39 mouse cellular contexts compared by ENCODE assay signal in the genomic region with DNA sequence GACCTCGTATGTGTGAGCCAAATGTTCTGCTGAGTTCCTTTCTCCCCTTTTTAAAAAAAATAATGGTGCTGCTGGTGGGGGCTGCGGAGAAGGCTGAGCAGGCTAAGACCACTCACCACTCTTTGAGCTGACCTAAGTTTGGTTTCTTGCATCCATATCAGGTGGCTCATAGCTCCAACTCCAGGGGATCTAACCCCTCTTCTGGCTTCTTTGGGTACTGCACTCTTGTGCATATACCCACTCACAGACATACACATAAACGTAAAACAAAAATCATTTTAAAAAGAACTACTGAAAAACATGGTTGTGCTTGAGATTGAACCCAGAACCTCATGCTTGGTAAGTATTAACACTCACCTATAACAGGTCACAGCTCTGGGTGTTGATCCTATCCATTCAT. TPM values are rescaled to one million over a fixed set of nuclear protein-coding genes. Genes with fewer than 3 reads are reported as not detected.
A peak's percentile ranks its signal among the peaks of the same experiment; 100 is the strongest.
DNase-seq lines count a peak whose midpoint lies in the region; ATAC-seq and TF ChIP-seq lines count a peak whose summit lies in the region.
"Had no signal": no experiment of that assay in that cellular context is flagged by ENCODE, and none has a peak within 500 bp of the region (broad histone marks: within the 10 kb centered on the region; RNA-seq: fewer than 3 reads in every experiment).

No protein-coding gene starts in this region.

- 97% methylated on average over 3 of the region's 3 CpGs for WGBS in kidney, postnatal 0 days
- 98% methylated on average over 3 of the region's 3 CpGs for WGBS in kidney, adult 2 months
- WGBS in lung, embryonic 14.5 days = 93% methylated on average over 3 of the region's 3 CpGs
- WGBS in liver, postnatal 0 days (ENCODE audit: insufficient replicate concordance) = 88% methylated on average over 3 of the region's 3 CpGs
- WGBS in kidney, embryonic 15.5 days = 97% methylated on average over 3 of the region's 3 CpGs

- no peak for ATAC-seq in kidney, postnatal 0 days (replicated peaks; ENCODE audit: low FRiP score, low read depth)
- no peak for ATAC-seq in lung, embryonic 14.5 days (ENCODE audit: insufficient read depth)
- no peak for ATAC-seq in liver, postnatal 0 days
- ATAC-seq in kidney, embryonic 15.5 days (replicated peaks; ENCODE audit: low FRiP score) = no peak
- ATAC-seq: midbrain, embryonic 13.5 days; Patski had no signal

- no peak for TF ChIP-seq RAD21 in MEL (IDR thresholded peaks at IDR 0.05; ENCODE audit: low read depth, low read length)

- H3K4me2 ChIP-seq in kidney, postnatal 0 days (ENCODE audit: low read length) = no peak overlapping the region
- H3K4me2 ChIP-seq in lung, embryonic 14.5 days = no peak overlapping the region
- H3K4me2 ChIP-seq in liver, postnatal 0 days (ENCODE audit: low read depth, low read length) = no peak overlapping the region
- no peak overlapping the region for H3K4me2 ChIP-seq in kidney, embryonic 15.5 days
- H3K4me2 ChIP-seq: forebrain, embryonic 12.5 days; heart, embryonic 12.5 days; hindbrain, embryonic 14.5 days; midbrain, embryonic 13.5 days had no signal

- H3K27me3 ChIP-seq in kidney, postnatal 0 days (ENCODE audit: insufficient read depth, low read length) = no peaks in the 10 kb centered on the region
- no peaks in the 10 kb centered on the region for H3K27me3 ChIP-seq in kidney, adult 2 months (replicated peaks; ENCODE audit: control insufficient read depth, insufficient read depth, low read length)
- no peaks in the 10 kb centered on the region for H3K27me3 ChIP-seq in lung, embryonic 14.5 days (ENCODE audit: insufficient read depth, low read length)
- no peaks in the 10 kb centered on the region for H3K27me3 ChIP-seq in MEL (ENCODE audit: control insufficient read depth in 1 of 2, insufficient read depth in 2 of 2, low read length in 2 of 2)
- H3K27me3 ChIP-seq in liver, postnatal 0 days (ENCODE audit: insufficient read depth, low read length) = no peaks in the 10 kb centered on the region
- no peaks in the 10 kb centered on the region for H3K27me3 ChIP-seq in kidney, embryonic 15.5 days
- H3K27me3 ChIP-seq: forebrain, embryonic 12.5 days; heart, embryonic 12.5 days; midbrain, embryonic 13.5 days; Patski had no signal

- no peaks in the 10 kb centered on the region for H3K4me1 ChIP-seq in kidney, postnatal 0 days (replicated peaks; ENCODE audit: insufficient read depth, low read length)
- no peaks in the 10 kb centered on the region for H3K4me1 ChIP-seq in kidney, adult 2 months (ENCODE audit: control insufficient read depth, insufficient read depth, low read length)
- H3K4me1 ChIP-seq in lung, embryonic 14.5 days (ENCODE audit: insufficient read depth) = no peaks in the 10 kb centered on the region
- H3K4me1 ChIP-seq in MEL (ENCODE audit: control insufficient read depth in 1 of 2, insufficient read depth in 2 of 2, low read length in 2 of 2) = no peaks in the 10 kb centered on the region
- no peaks in the 10 kb centered on the region for H3K4me1 ChIP-seq in liver, postnatal 0 days (ENCODE audit: insufficient read depth)
- H3K4me1 ChIP-seq in kidney, embryonic 15.5 days = no peaks in the 10 kb centered on the region
- H3K4me1 ChIP-seq: forebrain, embryonic 12.5 days; megakaryocyte, embryonic 14.5 days; midbrain, embryonic 13.5 days had no signal

- DNase-seq in kidney, postnatal 0 days (ENCODE audit: low spot score) = no peak
- DNase-seq in kidney, adult 2 months = no peak
- no peak for DNase-seq in lung, embryonic 14.5 days
- DNase-seq in lung, postnatal 10 days = no peak
- no peak for DNase-seq in MEL (ENCODE audit: low read depth, low spot score)
- no peak for DNase-seq in liver, postnatal 0 days
- DNase-seq: adrenal gland, postnatal 14 days; B cell, adult 2 months; cerebellum, adult 11-12 months; cerebellum, adult 9-11 months; gastrocnemius, postnatal 25 days; heart, adult 11 months; kidney, adult 9 months; kidney, postnatal 25 days; lung, adult 2 months; lung, postnatal 36 days; thymus, postnatal 4 days had no signal

- no peak overlapping the region for H3K4me3 ChIP-seq in kidney, postnatal 0 days (replicated peaks; ENCODE audit: low read depth, low read length)
- H3K4me3 ChIP-seq in kidney, adult 2 months (ENCODE audit: insufficient read depth, low read depth, low read length) = no peak overlapping the region
- no peak overlapping the region for H3K4me3 ChIP-seq in lung, embryonic 14.5 days (ENCODE audit: low read depth, low read length)
- no peak overlapping the region for H3K4me3 ChIP-seq in MEL (ENCODE audit: control insufficient read depth in 1 of 2, insufficient read depth in 1 of 2, low read depth in 2 of 2, low read length in 2 of 2)
- H3K4me3 ChIP-seq in liver, postnatal 0 days (ENCODE audit: low read depth, low read length) = no peak overlapping the region
- H3K4me3 ChIP-seq in kidney, embryonic 15.5 days (replicated peaks) = no peak overlapping the region
- H3K4me3 ChIP-seq: erythroblast, embryonic 14.5 days; forebrain, embryonic 12.5 days; heart, embryonic 12.5 days; megakaryocyte, embryonic 14.5 days; midbrain, embryonic 13.5 days had no signal

- no peak for TF ChIP-seq POLR2A in kidney, adult 2 months (IDR thresholded peaks at IDR 0.05; ENCODE audit: low read depth, low read length)
- TF ChIP-seq POLR2A in MEL (IDR thresholded peaks at IDR 0.05; ENCODE audit: control insufficient read depth in 1 of 2, insufficient read depth in 1 of 2, low read depth in 1 of 2, low read length in 2 of 2, poor library complexity in 1 of 2) = no peak

- no peak for TF ChIP-seq EP300 in MEL (IDR thresholded peaks at IDR 0.05; ENCODE audit: low read depth in 1 of 2, low read length in 2 of 2)
- no peak for TF ChIP-seq EP300 in liver, postnatal 0 days (IDR thresholded peaks at IDR 0.05; ENCODE audit: low read depth)

- no peaks in the 10 kb centered on the region for H3K79me2 ChIP-seq in MEL (ENCODE audit: control insufficient read depth, insufficient read depth, low read length, poor library complexity)

- H3K9me3 ChIP-seq in kidney, postnatal 0 days (replicated peaks; ENCODE audit: low read length) = no peaks in the 10 kb centered on the region
- H3K9me3 ChIP-seq in lung, embryonic 14.5 days (ENCODE audit: low read depth, low read length) = peaks cover 5% of the 10 kb centered on the region; the same call in 1 of the 2 replicates
- H3K9me3 ChIP-seq in MEL (replicated peaks; ENCODE audit: insufficient read depth, low read length) = no peaks in the 10 kb centered on the region
- H3K9me3 ChIP-seq in liver, postnatal 0 days (ENCODE audit: low read length) = peaks cover 10% of the 10 kb centered on the region
- H3K9me3 ChIP-seq in kidney, embryonic 15.5 days (replicated peaks) = peaks cover 7% of the 10 kb centered on the region; the same call in 1 of the 2 replicates
- H3K9me3 ChIP-seq: forebrain, embryonic 12.5 days had no signal

- TF ChIP-seq CTCF in kidney, postnatal 0 days (IDR thresholded peaks at IDR 0.05; ENCODE audit: low read depth) = peak; percentile 12; the same call in 1 of the 2 replicates
- no peak for TF ChIP-seq CTCF in kidney, adult 2 months (conservative IDR thresholded peaks at IDR 0.05; ENCODE audit: insufficient read depth, insufficient read length, low read depth, low read length)
- 0 out of 2 replicates have a peak, but pooled peaks have one; percentile 26 for TF ChIP-seq CTCF in lung, embryonic 14.5 days (IDR thresholded peaks at IDR 0.05; ENCODE audit: low read depth)
- peak in 2 of 3 experiments; percentile 20 to 31; a peak in 3 of 6 replicates for TF ChIP-seq CTCF in MEL (IDR thresholded peaks at IDR 0.05 in 2 of 3, conservative IDR thresholded peaks at IDR 0.05 in 1 of 3; ENCODE audit: control insufficient read depth in 1 of 3, insufficient read depth in 1 of 3, low read depth in 2 of 3, low read length in 3 of 3, poor library complexity in 1 of 3, severe bottlenecking in 1 of 3)
- peak; percentile 9; the same call in 1 of the 2 replicates for TF ChIP-seq CTCF in liver, postnatal 0 days (IDR thresholded peaks at IDR 0.05; ENCODE audit: low read depth)

- peaks cover 50% of the 10 kb centered on the region for H3K36me3 ChIP-seq in kidney, postnatal 0 days (ENCODE audit: insufficient read depth, low read length)
- peaks cover 10% of the 10 kb centered on the region for H3K36me3 ChIP-seq in kidney, adult 2 months (ENCODE audit: control insufficient read depth, insufficient read depth, low read length)
- H3K36me3 ChIP-seq in lung, embryonic 14.5 days (ENCODE audit: insufficient read depth) = peaks cover 73% of the 10 kb centered on the region
- H3K36me3 ChIP-seq in MEL (ENCODE audit: control insufficient read depth in 1 of 2, insufficient read depth in 2 of 2, low read length in 2 of 2) = peaks cover 0 to 16% of the 10 kb centered on the region in 2 experiments; a peak in 2 of 4 replicates
- peaks cover 51% of the 10 kb centered on the region for H3K36me3 ChIP-seq in liver, postnatal 0 days (replicated peaks; ENCODE audit: insufficient read depth, low read length)
- peaks cover 82% of the 10 kb centered on the region for H3K36me3 ChIP-seq in kidney, embryonic 15.5 days

- no peak overlapping the region for H3K9ac ChIP-seq in kidney, postnatal 0 days (ENCODE audit: low read depth, low read length)
- no peak overlapping the region for H3K9ac ChIP-seq in lung, embryonic 14.5 days
- H3K9ac ChIP-seq in MEL (ENCODE audit: control insufficient read depth, low read depth, low read length, poor library complexity, severe bottlenecking) = no peak overlapping the region
- H3K9ac ChIP-seq in liver, postnatal 0 days (replicated peaks) = no peak overlapping the region
- H3K9ac ChIP-seq in kidney, embryonic 15.5 days = no peak overlapping the region
- H3K9ac ChIP-seq: forebrain, embryonic 12.5 days; heart, embryonic 12.5 days; hindbrain, embryonic 14.5 days; midbrain, embryonic 13.5 days had no signal

- H3K27ac ChIP-seq in kidney, postnatal 0 days = no peak overlapping the region
- H3K27ac ChIP-seq in kidney, adult 2 months (ENCODE audit: insufficient read depth, low read depth, low read length) = no peak overlapping the region
- no peak overlapping the region for H3K27ac ChIP-seq in lung, embryonic 14.5 days (ENCODE audit: low read depth)
- no peak overlapping the region for H3K27ac ChIP-seq in MEL (ENCODE audit: control insufficient read depth, low read depth, low read length)
- H3K27ac ChIP-seq in liver, postnatal 0 days (ENCODE audit: low read depth) = peak overlapping the region; percentile 66; the same call in 1 of the 2 replicates
- no peak overlapping the region for H3K27ac ChIP-seq in kidney, embryonic 15.5 days
- H3K27ac ChIP-seq: forebrain, embryonic 12.5 days; hindbrain, embryonic 14.5 days; midbrain, embryonic 13.5 days had no signal

RNA-seq across cellular contexts. Expression of a gene that starts 7.6 kb away (rescaled TPM):
- 76.9 and 86.3 TPM in 2 replicates for polyA plus RNA-seq in kidney, postnatal 0 days (2015; fragmentation: Nextera tagmentation; extraction: Ambion mirVana)
- polyA plus RNA-seq in kidney, adult 2 months (2012; rRNA removed) = 101 and 123 TPM in 2 replicates
- 70.1 and 71.0 TPM in 2 replicates for polyA plus RNA-seq in lung, embryonic 14.5 days (2014; fragmentation: Nextera tagmentation; extraction: Ambion mirVana)
- 35.8 and 39.8 TPM in 2 replicates for total RNA-seq in MEL (2012; rRNA removed)
- 100 to 1,000 TPM in 1 of 2 experiments, not detected in 1; 115 TPM for polyA plus RNA-seq in MEL (2012; ENCODE audit: insufficient read depth in 1 of 2, insufficient read length in 2 of 2, low read depth in 1 of 2, low replicate concordance in 2 of 2, missing spikeins in 1 of 2)
- polyA plus RNA-seq in liver, postnatal 0 days (2015; fragmentation: Nextera tagmentation; extraction: Ambion mirVana) = 24.3 and 25.1 TPM in 2 replicates
- 65.1 and 69.6 TPM in 2 replicates for polyA plus RNA-seq in kidney, embryonic 15.5 days (2015; fragmentation: Nextera tagmentation; extraction: Ambion mirVana)

RNA-seq across cellular contexts. Expression of a gene that starts 19.0 kb away (rescaled TPM):
- polyA plus RNA-seq in kidney, postnatal 0 days (2015; fragmentation: Nextera tagmentation; extraction: Ambion mirVana) = 22.5 and 23.3 TPM in 2 replicates
- 36.8 and 43.6 TPM in 2 replicates for polyA plus RNA-seq in kidney, adult 2 months (2012; rRNA removed)
- 4.4 and 5.3 TPM in 2 replicates for polyA plus RNA-seq in lung, embryonic 14.5 days (2014; fragmentation: Nextera tagmentation; extraction: Ambion mirVana)
- total RNA-seq in MEL (2012; rRNA removed) = 11.9 and 13.1 TPM in 2 replicates
- 1 to 10 TPM in 1 of 2 experiments, not detected in 1; 6.9 TPM for polyA plus RNA-seq in MEL (2012; ENCODE audit: insufficient read depth in 1 of 2, insufficient read length in 2 of 2, low read depth in 1 of 2, low replicate concordance in 2 of 2, missing spikeins in 1 of 2)
- 2.7 TPM in 2 replicates for polyA plus RNA-seq in liver, postnatal 0 days (2015; fragmentation: Nextera tagmentation; extraction: Ambion mirVana)
- 13.0 and 14.0 TPM in 2 replicates for polyA plus RNA-seq in kidney, embryonic 15.5 days (2015; fragmentation: Nextera tagmentation; extraction: Ambion mirVana)
- total RNA-seq: hematopoietic stem cell, adult 5-6 weeks had no signal

RNA-seq across cellular contexts. Expression of a gene that starts 31.4 kb away (rescaled TPM):
- not detected in 2 replicates for polyA plus RNA-seq in kidney, postnatal 0 days (2015; fragmentation: Nextera tagmentation; extraction: Ambion mirVana)
- polyA plus RNA-seq in kidney, adult 2 months (2012; rRNA removed) = 0.10 TPM in 1 of 2 replicates, not detected in the other
- polyA plus RNA-seq in lung, embryonic 14.5 days (2014; fragmentation: Nextera tagmentation; extraction: Ambion mirVana) = not detected in 2 replicates
- total RNA-seq in MEL (2012; rRNA removed) = not detected in 2 replicates
- under 1 TPM in 1 of 2 experiments, not detected in 1; 0.13 TPM for polyA plus RNA-seq in MEL (2012; ENCODE audit: insufficient read depth in 1 of 2, insufficient read length in 2 of 2, low read depth in 1 of 2, low replicate concordance in 2 of 2, missing spikeins in 1 of 2)
- polyA plus RNA-seq in liver, postnatal 0 days (2015; fragmentation: Nextera tagmentation; extraction: Ambion mirVana) = not detected in 2 replicates
- not detected in 2 replicates for polyA plus RNA-seq in kidney, embryonic 15.5 days (2015; fragmentation: Nextera tagmentation; extraction: Ambion mirVana)
- total RNA-seq: adrenal gland, postnatal 14 days; common myeloid progenitor, adult 5-6 weeks; G1E; gastrocnemius, postnatal 25 days; hematopoietic stem cell, adult 5-6 weeks; layer of hippocampus, adult 18-20 months; layer of hippocampus, postnatal 14 days; left cerebral cortex, adult 8-10 months; left cerebral cortex, postnatal 36 days; monocyte, adult 5-6 weeks had no signal
- polyA plus RNA-seq: embryonic facial prominence, embryonic 14.5 days; erythroblast, embryonic 14.5 days; forebrain, embryonic 12.5 days; G1E; heart, postnatal 0 days; intestine, embryonic 14.5 days; limb, embryonic 14.5 days; lung, adult 2 months; midbrain, embryonic 13.5 days; neural tube, embryonic 14.5 days; thymus, postnatal 0 days had no signal

RNA-seq across cellular contexts. Expression of a gene that starts 44.2 kb away (rescaled TPM):
- polyA plus RNA-seq in kidney, postnatal 0 days (2015; fragmentation: Nextera tagmentation; extraction: Ambion mirVana) = 22.8 and 23.3 TPM in 2 replicates
- 22.1 and 23.4 TPM in 2 replicates for polyA plus RNA-seq in kidney, adult 2 months (2012; rRNA removed)
- 14.4 and 14.9 TPM in 2 replicates for polyA plus RNA-seq in lung, embryonic 14.5 days (2014; fragmentation: Nextera tagmentation; extraction: Ambion mirVana)
- 1.0 TPM in 1 of 2 replicates, not detected in the other for total RNA-seq in MEL (2012; rRNA removed)
- polyA plus RNA-seq in MEL (2012; ENCODE audit: insufficient read depth in 1 of 2, insufficient read length in 2 of 2, low read depth in 1 of 2, low replicate concordance in 2 of 2, missing spikeins in 1 of 2) = 10 to 100 TPM in 1 of 2 experiments, not detected in 1; 19.2 TPM
- 5.8 and 6.1 TPM in 2 replicates for polyA plus RNA-seq in liver, postnatal 0 days (2015; fragmentation: Nextera tagmentation; extraction: Ambion mirVana)
- polyA plus RNA-seq in kidney, embryonic 15.5 days (2015; fragmentation: Nextera tagmentation; extraction: Ambion mirVana) = 7.7 and 8.3 TPM in 2 replicates
- total RNA-seq: hematopoietic stem cell, adult 5-6 weeks; monocyte, adult 5-6 weeks had no signal
- polyA plus RNA-seq: erythroblast, embryonic 14.5 days had no signal

RNA-seq across cellular contexts. Expression of a gene that starts 48.2 kb away (rescaled TPM):
- polyA plus RNA-seq in kidney, postnatal 0 days (2015; fragmentation: Nextera tagmentation; extraction: Ambion mirVana) = 83.0 and 83.1 TPM in 2 replicates
- polyA plus RNA-seq in kidney, adult 2 months (2012; rRNA removed) = 94.5 and 122 TPM in 2 replicates
- polyA plus RNA-seq in lung, embryonic 14.5 days (2014; fragmentation: Nextera tagmentation; extraction: Ambion mirVana) = 65.6 and 68.7 TPM in 2 replicates
- 94.3 and 96.5 TPM in 2 replicates for total RNA-seq in MEL (2012; rRNA removed)
- polyA plus RNA-seq in MEL (2012; ENCODE audit: insufficient read depth in 1 of 2, insufficient read length in 2 of 2, low read depth in 1 of 2, low replicate concordance in 2 of 2, missing spikeins in 1 of 2) = 10 to 100 TPM in 1 of 2 experiments, not detected in 1; 85.8 TPM
- 43.5 and 46.2 TPM in 2 replicates for polyA plus RNA-seq in liver, postnatal 0 days (2015; fragmentation: Nextera tagmentation; extraction: Ambion mirVana)
- 59.2 and 64.2 TPM in 2 replicates for polyA plus RNA-seq in kidney, embryonic 15.5 days (2015; fragmentation: Nextera tagmentation; extraction: Ambion mirVana)
